Mouse (Mus musculus) spleen, embryonic (tissue): ENCODE results near the gene D430019H16Rik.

ENCODE experiments used
- CTCF ChIA-PET: fragments of 350-600 bp; sonication (Branson Sonifier 250); formaldehyde crosslinking; loops from one replicate; lab custom pipeline; 2022; lab: Charles Lee

D430019H16Rik gene

DNA sequence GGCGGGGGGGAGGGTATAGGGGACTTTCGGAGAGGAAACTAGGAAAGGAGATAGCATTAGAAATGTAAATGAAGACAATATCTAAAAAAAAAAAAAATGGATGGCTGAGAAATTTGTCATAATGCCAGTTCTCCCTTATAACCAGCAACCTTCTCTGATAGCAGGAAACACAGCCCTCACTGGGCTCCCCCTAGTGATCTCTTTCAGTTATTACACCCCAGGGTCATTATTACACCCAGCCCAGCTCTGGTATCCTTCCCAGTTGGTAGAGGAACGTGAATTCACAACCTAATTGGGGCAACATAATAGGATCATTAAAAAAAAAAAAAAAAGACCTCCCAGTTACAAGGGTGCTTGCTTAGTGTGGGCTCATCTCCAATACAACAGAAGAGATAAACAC, 29.8 kb downstream of the D430019H16Rik start:
- CTCF ChIA-PET, result interaction anchor here (0.7 kb wide), 2 partner anchors 532 to 775 kb away, joined by 3 to 6 read pairs; no protein-coding TSS in a partner anchor

DNA sequence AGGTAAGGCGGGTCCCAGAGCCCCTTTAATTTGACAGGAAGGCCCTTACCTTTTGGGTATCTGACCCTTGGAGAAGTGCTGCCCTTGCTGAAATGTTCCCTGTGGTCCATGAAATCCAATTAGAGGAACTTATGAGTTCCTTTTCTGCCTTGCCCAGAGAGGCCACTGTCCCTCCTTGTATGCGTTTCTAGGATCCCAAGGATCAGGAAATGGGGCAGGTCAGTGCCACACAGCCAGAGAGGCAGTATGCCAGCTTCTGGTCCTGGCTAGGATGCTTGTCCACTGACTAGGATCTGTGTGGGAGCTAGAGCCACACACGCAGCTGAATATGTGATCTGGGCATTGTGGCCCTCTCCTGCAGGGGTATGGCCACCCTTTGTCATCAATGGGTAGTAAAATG, 36.6 kb downstream of the D430019H16Rik start:
- CTCF ChIA-PET, result no interaction called here

DNA sequence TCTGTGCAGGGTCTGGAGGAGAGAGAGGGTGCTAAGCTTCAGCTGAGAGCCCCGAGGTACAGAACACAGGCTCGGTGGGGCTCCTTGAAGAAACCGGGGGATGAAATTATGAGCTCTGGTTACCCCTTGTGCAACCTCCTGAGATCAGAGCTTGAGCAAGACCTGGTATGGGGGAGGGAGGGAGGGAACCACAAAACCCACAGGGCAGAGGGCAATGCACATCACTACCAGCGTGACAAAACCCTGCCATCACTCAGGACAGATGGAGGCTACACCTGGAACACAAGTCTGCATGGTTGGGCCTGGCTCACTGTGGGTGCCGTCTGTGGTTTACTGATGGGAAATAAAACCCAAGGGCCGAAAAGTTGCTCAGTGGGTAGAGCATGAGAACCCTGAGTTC, 37.1 kb downstream of the D430019H16Rik start:
- CTCF ChIA-PET, result no interaction called here

DNA sequence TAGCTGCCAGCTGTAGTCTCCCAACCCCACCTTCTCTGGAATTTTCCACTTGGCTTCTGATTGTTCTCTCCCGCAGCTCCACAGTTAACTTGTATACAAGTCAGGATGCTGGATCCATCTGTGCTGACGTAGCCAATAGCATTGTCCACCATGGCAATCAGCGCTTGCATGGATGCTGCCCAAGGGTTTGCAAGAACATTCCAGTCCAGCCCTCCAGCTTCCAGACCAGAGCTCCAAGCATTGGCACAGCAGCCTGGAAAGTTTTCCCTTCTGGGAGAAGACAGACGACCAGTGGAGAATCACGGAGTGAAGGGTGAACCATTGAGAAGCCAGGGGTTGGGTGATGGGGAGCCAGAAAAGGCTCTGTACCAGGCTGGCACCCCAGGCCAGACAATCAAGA, 41.1 kb downstream of the D430019H16Rik start:
- CTCF ChIA-PET, result no interaction called here

DNA sequence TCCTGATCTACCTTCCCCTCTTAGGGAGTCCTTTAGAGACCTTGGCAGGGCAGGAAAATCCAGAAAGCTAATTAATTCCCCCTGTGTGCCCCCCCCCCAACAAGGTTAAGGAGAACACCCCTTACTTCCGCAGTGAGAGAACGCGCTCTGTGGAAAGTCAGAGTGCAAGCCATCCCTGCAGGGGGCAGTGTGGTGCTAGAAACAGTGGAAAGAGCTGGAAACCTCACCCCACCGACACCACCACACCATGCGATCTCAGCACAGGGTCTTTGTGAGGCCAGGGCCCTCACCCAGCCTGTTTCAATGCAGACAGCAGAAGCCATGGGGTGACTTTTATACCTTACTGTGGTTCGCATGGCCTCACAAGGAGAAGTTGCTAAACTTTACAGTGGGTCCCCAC, 44.2 kb downstream of the D430019H16Rik start:
- CTCF ChIA-PET, result interaction anchor here (0.6 kb wide), 1 partner anchor 113 kb away, joined by 7 read pairs; no protein-coding TSS in a partner anchor

DNA sequence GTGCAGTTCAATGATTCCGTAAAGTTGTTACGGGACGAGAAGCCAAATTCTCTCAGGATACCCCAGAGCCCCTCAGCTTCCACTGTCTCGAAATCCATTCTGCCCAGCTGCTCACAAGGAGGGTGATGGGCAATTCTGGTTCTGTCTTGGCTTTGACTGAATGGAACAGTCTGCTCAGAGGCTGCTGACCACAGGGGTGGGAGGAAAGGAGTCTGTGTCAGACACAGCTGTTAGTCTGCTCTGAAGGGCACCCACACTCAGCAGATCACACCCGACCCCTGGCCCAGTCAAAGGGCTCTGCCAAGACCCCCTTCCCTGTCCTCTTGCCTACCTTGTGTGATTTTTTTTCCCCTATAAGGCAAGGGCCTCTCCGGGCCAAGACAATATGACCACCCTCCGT, 44.8 kb downstream of the D430019H16Rik start:
- CTCF ChIA-PET, result interaction anchor here (0.6 kb wide), 1 partner anchor 112 kb away, joined by 7 read pairs; no protein-coding TSS in a partner anchor

DNA sequence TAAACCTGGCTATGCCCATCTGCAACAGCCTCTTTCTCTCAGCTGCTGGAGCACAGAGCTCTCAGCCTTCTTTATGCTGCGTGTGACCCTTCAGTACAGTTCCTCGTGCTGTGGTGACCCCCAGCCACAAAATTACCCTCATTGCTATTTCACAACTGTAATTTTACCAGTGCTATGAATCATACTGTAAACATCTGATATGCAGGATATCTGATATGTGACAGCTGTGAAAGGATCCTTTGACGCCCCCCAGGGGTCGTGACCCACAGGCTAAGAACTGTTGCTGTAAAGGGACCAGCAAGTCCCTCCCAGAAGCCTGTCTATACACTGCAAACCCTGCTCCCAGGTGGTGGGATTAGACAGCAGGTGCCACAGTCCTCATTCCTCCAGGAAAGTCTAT, 45.2 kb downstream of the D430019H16Rik start:
- CTCF ChIA-PET, result no interaction called here

DNA sequence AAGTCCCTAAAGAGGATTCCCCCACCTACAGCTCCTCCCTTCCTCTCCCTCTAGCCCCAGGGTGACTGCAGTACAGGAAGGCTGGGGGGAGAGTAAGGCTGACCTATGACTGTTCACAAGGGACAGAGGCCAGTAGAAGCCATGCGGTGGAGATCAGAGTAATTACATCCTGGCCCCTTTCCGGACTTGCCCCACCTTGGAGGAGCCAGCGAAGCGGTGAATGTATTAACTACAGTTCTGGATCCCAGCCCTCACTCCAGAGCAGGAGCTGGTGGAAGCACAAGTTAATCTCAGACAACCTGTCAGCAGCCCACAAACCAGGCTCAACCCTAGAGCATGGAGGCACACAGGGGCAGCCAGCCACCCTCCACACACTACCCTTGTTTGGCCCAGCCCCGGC, 47.3 kb downstream of the D430019H16Rik start:
- CTCF ChIA-PET, result no interaction called here

DNA sequence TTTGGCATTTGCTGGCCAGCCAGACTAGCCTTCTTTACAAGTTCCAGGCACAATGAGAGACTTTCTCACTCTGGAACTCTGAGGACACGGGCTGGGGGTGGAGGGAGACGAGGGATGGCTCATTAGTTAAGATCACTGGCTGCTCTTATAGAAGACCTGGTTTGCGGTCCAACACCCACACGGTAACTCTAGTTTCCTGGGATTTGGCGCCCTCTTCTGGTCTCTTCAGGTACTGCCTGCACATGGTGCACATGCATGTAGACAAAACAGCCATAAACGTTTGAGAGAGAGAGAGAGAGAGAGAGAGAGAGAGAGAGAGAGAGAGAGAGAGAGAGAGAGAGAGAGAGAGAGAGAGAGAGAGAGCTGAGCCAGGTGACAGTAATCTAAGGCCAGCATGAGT, 51.1 kb downstream of the D430019H16Rik start:
- CTCF ChIA-PET, result no interaction called here

DNA sequence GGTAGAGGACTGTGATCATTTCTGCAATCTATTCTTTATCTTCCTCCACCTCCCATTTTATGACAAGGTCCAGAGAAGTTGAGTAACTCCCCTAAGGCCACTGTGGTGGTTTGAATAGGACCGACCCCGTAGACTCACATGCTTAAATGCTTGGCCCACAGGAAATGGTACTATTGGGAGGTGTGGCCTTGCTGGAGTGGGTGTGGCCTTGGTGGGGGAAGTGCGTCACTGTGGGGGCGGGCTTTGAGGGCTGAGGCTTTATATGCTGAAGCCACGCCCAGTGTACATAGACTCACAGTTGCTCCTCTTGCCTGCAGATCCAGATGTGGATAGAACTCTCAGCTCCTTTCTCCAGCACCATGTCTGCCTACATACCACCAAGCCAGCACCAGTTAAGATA, 57.5 kb downstream of the D430019H16Rik start:
- CTCF ChIA-PET, result interaction anchor here (0.6 kb wide), 1 partner anchor 45 kb away, joined by 3 read pairs; no protein-coding TSS in a partner anchor

DNA sequence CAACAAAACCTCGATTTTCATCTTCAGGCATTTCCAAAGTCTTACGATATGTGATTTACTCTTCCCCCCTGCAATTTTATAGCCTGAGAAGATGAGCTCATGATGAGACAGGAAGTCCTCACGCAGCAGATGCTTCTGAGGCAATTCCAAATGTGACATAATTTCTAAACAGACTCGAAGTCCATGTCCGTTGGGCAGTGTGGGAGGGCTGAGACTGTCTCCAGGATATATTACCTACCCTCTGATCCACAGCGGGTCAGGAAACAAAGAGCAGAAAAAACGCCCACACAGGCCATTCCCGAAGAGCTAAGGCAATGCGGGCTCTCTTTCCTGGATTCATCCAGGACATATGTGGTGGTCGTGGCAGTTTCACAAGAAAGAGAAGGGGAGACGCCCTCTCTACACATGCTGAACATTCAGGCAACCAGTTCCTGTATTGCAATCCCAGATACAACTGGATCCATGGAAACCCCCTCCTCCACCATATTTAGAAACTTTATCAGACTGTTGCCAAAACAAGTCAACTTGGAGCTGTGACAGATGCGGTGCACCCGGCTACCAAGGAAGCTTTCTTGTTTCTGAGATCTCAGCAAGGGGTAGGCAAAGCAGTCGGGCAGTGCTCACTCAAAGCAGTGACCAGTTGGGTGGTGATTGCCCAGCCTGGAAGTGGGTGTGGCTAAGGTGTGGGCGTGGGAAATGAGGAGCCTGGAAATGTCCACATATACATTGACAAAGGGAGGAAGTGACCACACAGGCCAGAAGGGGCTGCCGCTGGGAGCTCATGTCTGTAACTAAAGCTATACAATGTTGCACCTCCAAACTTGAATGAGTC, 58.2 kb downstream of the D430019H16Rik start:
- CTCF ChIA-PET, result interaction anchor here (0.5 to 0.6 kb wide), 2 partner anchors 24 to 44 kb away, joined by 3 to 4 read pairs; no protein-coding TSS in a partner anchor

DNA sequence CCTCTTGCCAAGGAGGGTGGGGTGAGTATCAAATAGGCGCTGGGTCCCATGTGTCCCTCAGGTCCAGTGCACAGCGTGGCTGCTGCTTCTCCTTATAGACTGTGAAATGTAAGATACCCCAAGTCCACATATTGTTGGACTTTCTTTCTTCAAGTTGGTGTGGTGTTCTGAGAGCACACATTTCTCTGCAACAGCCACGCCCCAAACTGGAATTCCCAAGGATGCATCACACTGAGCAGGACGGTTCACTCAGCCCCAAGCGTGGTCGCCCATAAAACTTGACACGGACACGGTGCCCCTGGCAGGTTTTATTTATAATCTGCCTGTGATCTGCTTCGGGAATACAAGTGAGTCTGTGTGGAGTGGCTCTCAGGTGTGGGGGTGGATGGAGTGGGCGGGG, 60.5 kb downstream of the D430019H16Rik start:
- CTCF ChIA-PET, result no interaction called here

DNA sequence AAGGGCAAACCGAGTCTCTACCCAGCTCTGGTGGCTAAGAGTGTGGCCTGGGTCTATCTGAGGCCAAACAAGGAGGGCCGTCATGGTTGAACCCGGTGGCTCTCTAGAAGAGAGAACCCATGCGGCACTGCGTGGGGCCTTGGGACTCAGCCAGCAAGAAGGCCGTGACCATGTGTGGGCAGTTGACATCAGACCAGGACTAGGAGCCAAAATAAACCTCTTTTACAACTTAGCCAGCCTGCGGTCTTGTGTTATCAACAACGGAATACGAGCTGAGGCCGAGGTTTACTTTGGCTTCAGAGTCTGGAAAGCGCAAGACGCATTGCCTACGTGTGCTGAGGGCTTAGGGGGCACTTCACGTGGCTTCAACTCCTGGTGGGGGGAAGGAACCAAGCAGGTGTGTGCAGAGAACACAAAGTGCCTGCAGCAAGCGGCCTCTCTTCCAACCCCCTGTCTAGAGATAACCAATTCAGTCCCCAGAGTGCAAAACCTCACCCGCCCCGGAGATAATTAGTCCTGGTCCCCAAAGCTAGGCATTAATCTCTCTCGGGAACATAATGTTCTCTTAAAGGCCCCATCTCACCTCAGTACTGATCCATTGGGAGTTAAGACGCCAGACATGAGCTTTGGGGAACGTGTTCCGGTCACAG, 63.5 kb downstream of the D430019H16Rik start:
- CTCF ChIA-PET, result no interaction called here

DNA sequence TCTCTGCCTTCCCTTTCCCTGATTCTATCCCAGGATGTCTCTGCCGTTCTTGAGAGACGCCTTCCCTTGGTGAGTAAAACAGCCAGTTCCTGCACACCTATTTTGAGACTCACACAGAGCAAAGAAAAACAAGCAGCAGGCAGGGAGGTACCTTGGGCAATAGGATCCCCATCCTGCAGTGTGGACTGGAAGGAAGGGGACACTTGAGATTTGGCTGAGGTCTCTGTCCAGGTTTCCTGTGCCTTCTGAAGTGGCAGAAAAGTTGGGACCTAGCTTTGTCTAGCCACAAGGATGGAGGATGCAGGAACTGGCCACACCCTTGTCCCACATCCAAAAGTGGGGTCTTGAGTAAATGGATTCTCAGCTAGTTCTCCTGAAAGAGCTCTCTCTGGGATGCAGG, 66.2 kb downstream of the D430019H16Rik start:
- CTCF ChIA-PET, result no interaction called here

DNA sequence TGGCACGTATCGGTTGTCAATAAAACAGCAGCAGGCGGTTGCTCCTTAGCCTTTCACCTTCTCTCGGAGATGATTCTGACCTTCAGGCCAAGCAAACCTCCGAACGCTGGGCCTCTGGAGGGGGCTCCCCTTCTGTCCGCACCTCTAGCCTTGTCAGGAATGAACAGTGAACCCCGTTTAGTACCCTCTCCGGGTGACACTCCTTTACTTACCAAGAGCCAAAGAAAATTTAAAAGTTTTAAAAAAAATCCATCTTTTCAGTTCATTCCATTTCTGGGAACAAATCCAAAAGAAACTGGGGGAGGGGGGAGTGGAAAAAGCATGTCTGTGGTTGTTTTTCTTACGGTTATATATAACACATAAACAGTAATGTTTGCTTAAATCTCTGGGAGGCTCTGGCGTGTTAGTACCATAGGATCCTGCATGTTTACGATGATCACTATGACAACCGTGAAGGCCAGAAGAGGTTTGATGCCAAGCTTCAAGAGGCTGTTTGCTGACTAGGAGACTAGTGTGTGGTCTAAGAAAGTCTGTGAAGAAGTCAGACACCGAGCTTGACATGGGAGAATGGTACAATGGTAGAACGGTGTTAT, 67.6 kb downstream of the D430019H16Rik start:
- CTCF ChIA-PET, result no interaction called here

DNA sequence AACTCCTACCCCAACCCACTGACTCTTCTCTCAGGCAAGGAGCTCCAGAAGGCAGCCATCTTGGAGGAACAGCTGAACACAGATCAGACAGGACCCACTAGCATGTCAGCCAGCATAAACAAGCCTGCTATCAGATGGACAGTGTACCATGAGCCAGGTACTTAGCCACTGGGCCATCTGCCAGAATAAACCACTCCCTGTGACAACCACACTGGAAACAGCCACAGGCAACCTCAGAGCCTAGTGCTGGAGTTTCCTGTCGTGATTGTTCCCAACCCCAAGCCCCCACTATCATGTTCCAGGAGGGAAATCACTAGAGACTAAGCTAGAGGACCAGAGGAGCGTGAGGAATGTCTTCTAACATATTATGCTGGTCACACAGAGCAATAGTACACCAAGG, 70.1 kb downstream of the D430019H16Rik start:
- CTCF ChIA-PET, result no interaction called here

DNA sequence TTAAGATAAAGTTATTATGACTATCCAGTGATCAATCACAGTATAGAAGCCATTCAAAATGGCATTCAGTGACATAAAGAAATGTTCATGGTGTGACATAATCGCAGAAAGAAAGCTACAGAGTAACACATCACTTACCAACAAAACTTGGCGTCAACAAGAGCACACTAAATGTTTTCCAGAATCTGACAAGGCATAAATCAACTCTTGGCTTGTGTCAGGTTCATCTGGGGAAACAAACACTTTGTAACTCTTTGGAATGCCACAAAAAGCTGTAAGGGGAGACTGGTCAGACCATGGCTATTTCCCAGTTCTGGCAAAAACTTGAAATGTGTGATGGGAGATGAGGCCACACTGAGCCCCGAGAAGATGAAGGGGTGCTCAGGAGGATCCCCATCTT, 72.5 kb downstream of the D430019H16Rik start:
- CTCF ChIA-PET, result no interaction called here

DNA sequence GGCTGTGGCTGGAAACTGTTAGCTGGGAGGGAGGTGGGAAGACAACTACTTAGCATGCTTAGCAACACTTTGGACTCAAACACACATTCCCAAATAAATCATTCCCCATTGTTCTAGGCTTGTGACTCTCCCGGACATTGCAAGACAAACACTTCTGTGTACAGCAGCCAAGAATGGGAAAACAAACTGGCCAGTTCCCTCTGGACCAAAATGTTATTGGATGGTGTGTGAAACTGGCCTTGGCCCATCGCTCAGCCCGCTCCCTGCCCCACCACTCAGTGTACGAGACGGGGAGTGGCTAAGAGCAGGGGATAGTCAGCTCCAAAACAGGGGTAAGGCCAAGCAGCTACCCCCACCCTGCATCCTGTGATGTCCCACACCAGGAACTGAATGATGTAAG, 73.2 kb downstream of the D430019H16Rik start:
- CTCF ChIA-PET, result interaction anchor here (0.9 kb wide), 1 partner anchor 251 kb away, joined by 3 read pairs; no protein-coding TSS in a partner anchor

DNA sequence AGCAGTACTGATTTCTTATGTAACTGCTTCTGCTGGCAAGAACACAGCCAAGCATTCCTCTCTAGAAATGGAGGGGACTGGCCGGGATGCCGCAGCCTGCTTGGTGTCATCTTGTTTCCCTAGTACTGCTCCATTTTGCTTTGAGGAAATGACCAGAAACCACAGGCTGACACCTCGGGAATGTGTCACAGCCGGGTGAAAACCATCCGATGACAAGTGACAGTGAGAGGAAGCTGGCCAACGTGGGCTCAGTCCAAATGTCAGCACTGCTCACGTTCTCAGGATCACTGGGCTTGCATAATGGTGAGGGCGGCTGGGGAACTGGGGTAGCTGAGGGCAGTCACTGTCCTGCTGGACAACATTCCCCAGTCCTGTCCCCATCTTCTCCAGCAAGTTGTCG, 75.9 kb downstream of the D430019H16Rik start:
- CTCF ChIA-PET, result no interaction called here

DNA sequence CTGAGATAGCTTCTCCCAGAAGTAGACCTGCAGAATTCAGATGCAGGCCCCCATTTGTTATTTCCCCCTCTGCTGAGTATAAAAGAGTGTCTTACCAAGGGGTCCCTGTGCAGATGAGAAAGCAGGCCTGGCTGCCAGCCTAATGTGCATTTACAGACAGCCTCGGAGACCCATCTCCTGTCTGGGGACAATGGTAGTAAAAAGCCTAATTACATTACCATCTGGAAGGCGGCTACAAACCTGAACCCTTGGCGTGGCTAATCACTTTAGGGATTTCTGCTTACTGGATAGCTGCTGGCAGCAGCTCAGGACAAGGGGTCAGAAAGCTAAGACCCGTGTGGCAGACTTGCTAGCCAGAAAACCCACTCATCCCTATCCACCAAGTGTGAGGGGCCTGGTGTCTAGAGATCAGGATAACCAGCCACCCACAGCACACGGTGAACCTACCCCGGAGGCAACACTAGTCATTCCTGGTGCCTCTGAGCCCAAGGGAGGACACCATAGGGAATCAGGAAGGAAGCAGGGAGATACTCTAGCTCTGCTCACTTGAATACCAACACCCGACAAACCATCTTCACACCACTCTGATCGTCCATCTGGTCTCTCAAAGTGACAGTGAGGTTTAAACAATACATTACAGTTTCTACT, 78.2 kb downstream of the D430019H16Rik start:
- CTCF ChIA-PET, result interaction anchor here (0.6 kb wide), 1 partner anchor 16 kb away, joined by 3 read pairs; no protein-coding TSS in a partner anchor

DNA sequence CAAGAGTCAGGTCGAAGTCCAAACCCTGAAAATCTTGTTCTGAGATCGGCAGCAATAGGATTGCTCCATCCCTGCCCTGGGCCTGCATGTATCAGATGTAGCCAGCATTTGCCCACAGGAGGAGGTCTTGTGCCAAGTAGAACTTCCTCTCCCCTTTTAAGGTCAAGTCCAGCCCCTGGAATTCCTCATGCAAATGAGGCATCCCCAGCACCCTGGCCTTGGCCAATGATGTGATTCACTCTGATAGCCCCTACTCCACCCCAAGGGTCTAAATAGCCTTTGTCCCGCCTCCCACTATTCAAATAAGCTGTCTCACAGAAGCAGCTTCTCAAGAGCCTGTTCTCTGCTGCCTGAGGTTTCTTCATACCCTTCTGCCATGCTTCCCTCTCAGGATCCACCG, 81.2 kb downstream of the D430019H16Rik start:
- CTCF ChIA-PET, result no interaction called here
